Mouse (Mus musculus) ES-E14 (cell line): ENCODE measurements around the gene Itgae. TPM values are rescaled to one million over a fixed set of nuclear protein-coding genes. Genes with fewer than 3 reads are reported as not detected.

ENCODE experiments used
- DNase-seq: peaks from one replicate; pipeline ENCODE4 v3.0.0-alpha.2; 2013; ENCODE audit warnings: low read depth, low spot score
- H3K27ac ChIP-seq: 2 replicates; pipeline ENCODE4 v1.5.1; 2012; ENCODE audit warnings: low read depth, mild to moderate bottlenecking, low read length, moderate library complexity, mixed read lengths; ENCODE audit not compliant: poor library complexity, insufficient read depth, severe bottlenecking
- H3K36me3 ChIP-seq: 2 replicates; pipeline ENCODE4 v1.6.1; 2012; ENCODE audit warnings: mild to moderate bottlenecking, low read length, moderate library complexity, mixed read lengths; ENCODE audit not compliant: control insufficient read depth, poor library complexity, insufficient read depth, severe bottlenecking
- H3K4me1 ChIP-seq, 2 experiments: fragments of 150-350 bp in 1 of 2; sonication (generic) in 1 of 2; 2 replicates each; pipeline ENCODE4 v1.6.1; 2012; ENCODE audit warnings: low read length in 2 of 2, mild to moderate bottlenecking in 1 of 2, mixed read lengths in 1 of 2; ENCODE audit not compliant: control insufficient read depth in 2 of 2, insufficient read depth in 2 of 2, poor library complexity in 1 of 2
- H3K4me3 ChIP-seq, 2 experiments: fragments of 150-350 bp in 1 of 2; sonication (generic) in 1 of 2; 2 replicates each; pipeline ENCODE4 v1.5.1; 2012; ENCODE audit warnings: low read length in 2 of 2, low read depth in 1 of 2, mild to moderate bottlenecking in 1 of 2, mixed read lengths in 1 of 2; ENCODE audit not compliant: insufficient read depth in 1 of 2, poor library complexity in 1 of 2, severe bottlenecking in 1 of 2
- H3K9ac ChIP-seq: 2 replicates; pipeline ENCODE4 v1.6.1; 2012; ENCODE audit warnings: low read depth, mild to moderate bottlenecking, low read length, mixed read lengths; ENCODE audit not compliant: poor library complexity, insufficient read depth, severe bottlenecking
- H3K9me3 ChIP-seq: fragments of 150-350 bp; sonication (generic); 2 replicates; pipeline ENCODE4 v1.6.1; 2012; ENCODE audit warnings: low read depth, mild to moderate bottlenecking, low read length; ENCODE audit not compliant: control insufficient read depth, insufficient read depth
- CHD2 ChIP-seq: IDR thresholded peaks from 2 replicates; pipeline ENCODE4 v1.6.1; 2014; ENCODE audit warnings: mild to moderate bottlenecking, low read depth, low read length, inconsistent platforms
- HCFC1 ChIP-seq: IDR thresholded peaks from 2 replicates; pipeline ENCODE4 v1.6.1; 2012; ENCODE audit warnings: low read length, inconsistent platforms, borderline replicate concordance; ENCODE audit not compliant: insufficient read depth
- MAFK ChIP-seq: IDR thresholded peaks from 2 replicates; pipeline ENCODE4 v1.6.1; 2014; ENCODE audit warnings: mild to moderate bottlenecking, low read depth, low read length, inconsistent platforms; ENCODE audit not compliant: insufficient read depth
- ZC3H11A ChIP-seq: IDR thresholded peaks from 2 replicates; pipeline ENCODE4 v1.6.1; 2012; ENCODE audit warnings: low read depth, mild to moderate bottlenecking, inconsistent platforms, low read length, borderline replicate concordance
- ZNF384 ChIP-seq: IDR thresholded peaks from 2 replicates; pipeline ENCODE4 v1.6.1; 2012; ENCODE audit warnings: low read depth, low read length, inconsistent platforms
- in situ Hi-C, 2 experiments: fragments of 600-800 bp; cut with MboI; formaldehyde crosslinking; loops; one replicate each; pipeline ENCODE4 v1.15.1; 2025; ENCODE audit warnings: low sequenced_read_pairs in 2 of 2, inconsistent platforms in 1 of 2; ENCODE audit not compliant: unreplicated experiment in 2 of 2
- total RNA-seq: library from RNA; depleted of rRNA; stranded (reverse); fragments of 300-350 nt; gene quantifications from 2 replicates; pipeline ENCODE4 v1.2.3, GENCODE M21; 2012

The Itgae gene
- total RNA-seq, 1 experiment, result 0.45 TPM

GRCm38 (mm10) chr11:73126495-73126894 lies 36.1 kb downstream of the Itgae start:
- TF ChIP-seq MAFK, result no peak
- TF ChIP-seq CHD2, result no peak
- TF ChIP-seq ZNF384, result no peak
- no peak for TF ChIP-seq ZC3H11A
- no peak for TF ChIP-seq HCFC1
- DNase-seq, result no peak
- Histone ChIP-seq H3K9me3 (no peaks in the 10 kb centered on the region), H3K4me1 (peaks cover 0 to 5% of the 10 kb centered on the region in 2 experiments; a peak in 1 of 4 replicates), H3K27ac (no peak overlapping the region), H3K4me3 (no peak overlapping the region), H3K9ac (no peak overlapping the region), H3K36me3 (peaks cover 5% of the 10 kb centered on the region; the same call in 1 of the 2 replicates)
- in situ Hi-C loops, result no loop called here

GRCm38 (mm10) chr11:73131020-73131419 lies 40.6 kb downstream of the Itgae start:
- in situ Hi-C loops, result no loop called here
- no peak overlapping the region for H3K4me3 ChIP-seq
- no peak overlapping the region for H3K9ac ChIP-seq
- H3K27ac ChIP-seq, result no peak overlapping the region
- TF ChIP-seq HCFC1 (no peak), MAFK (peak; percentile 57)
- peaks cover 0 to 14% of the 10 kb centered on the region in 2 experiments; a peak in 2 of 4 replicates for H3K4me1 ChIP-seq
- no peaks in the 10 kb centered on the region for H3K9me3 ChIP-seq
- H3K36me3 ChIP-seq, result peaks cover 18% of the 10 kb centered on the region
- DNase-seq, result no peak

- no peak for TF ChIP-seq ZNF384
- TF ChIP-seq HCFC1, result no peak
- TF ChIP-seq MAFK, result no peak
- no peak for TF ChIP-seq CHD2
- TF ChIP-seq ZC3H11A, result no peak
- no peaks in the 10 kb centered on the region for H3K9me3 ChIP-seq
- no peak overlapping the region for H3K9ac ChIP-seq
- H3K27ac ChIP-seq, result no peak overlapping the region
- in situ Hi-C loops, result no loop called here
- no peak for DNase-seq
- no peak overlapping the region for H3K4me3 ChIP-seq
- peaks cover 21% of the 10 kb centered on the region for H3K36me3 ChIP-seq
- H3K4me1 ChIP-seq, result peaks cover 1 to 19% of the 10 kb centered on the region in 2 experiments; a peak in 2 of 4 replicates
Measured at GRCm38 (mm10) chr11:73132999-73133398, 42.6 kb downstream of the Itgae start.

- in situ Hi-C loops, result no loop called here
- no peak for DNase-seq
- Histone ChIP-seq H3K4me3 (no peak overlapping the region), H3K9me3 (no peaks in the 10 kb centered on the region), H3K36me3 (peaks cover 21% of the 10 kb centered on the region), H3K27ac (no peak overlapping the region), H3K4me1 (peaks cover 1 to 19% of the 10 kb centered on the region in 2 experiments; a peak in 2 of 4 replicates), H3K9ac (no peak overlapping the region; the same call in 1 of the 2 replicates)
- TF ChIP-seq ZC3H11A, result no peak
- no peak for TF ChIP-seq CHD2
- no peak for TF ChIP-seq HCFC1
- no peak for TF ChIP-seq MAFK
- TF ChIP-seq ZNF384, result no peak
Measured at GRCm38 (mm10) chr11:73134222-73134621, 43.8 kb downstream of the Itgae start.

GRCm38 (mm10) chr11:73136587-73136986 lies 46.2 kb downstream of the Itgae start:
- H3K4me1 ChIP-seq, result peaks cover 1 to 19% of the 10 kb centered on the region in 2 experiments; a peak in 2 of 4 replicates
- H3K36me3 ChIP-seq, result peaks cover 17% of the 10 kb centered on the region
- H3K9ac ChIP-seq, result peak overlapping the region; percentile 98; the same call in 1 of the 2 replicates
- no peak for TF ChIP-seq ZNF384
- no peak for TF ChIP-seq MAFK
- no peak for TF ChIP-seq ZC3H11A
- TF ChIP-seq CHD2, result no peak
- no peak for TF ChIP-seq HCFC1
- in situ Hi-C loops, result no loop called here
- no peak overlapping the region for H3K27ac ChIP-seq
- H3K9me3 ChIP-seq, result no peaks in the 10 kb centered on the region
- no peak for DNase-seq
- H3K4me3 ChIP-seq, result peak overlapping the region; percentile 78 to 97
